Mouse (Mus musculus) retina, postnatal 7 days (tissue): ENCODE data around the gene Gm17617.
"Not testable (repeated sequence)": the region's sequence is repeated elsewhere in the genome, so short reads cannot be mapped to it uniquely, and the experiment has no call there.

Source experiments
- DNase-seq: peaks from one replicate; pipeline ENCODE4 v3.0.0-alpha.2; 2012; ENCODE audit warnings: low read depth, low spot score

The Gm17617 gene

DNA sequence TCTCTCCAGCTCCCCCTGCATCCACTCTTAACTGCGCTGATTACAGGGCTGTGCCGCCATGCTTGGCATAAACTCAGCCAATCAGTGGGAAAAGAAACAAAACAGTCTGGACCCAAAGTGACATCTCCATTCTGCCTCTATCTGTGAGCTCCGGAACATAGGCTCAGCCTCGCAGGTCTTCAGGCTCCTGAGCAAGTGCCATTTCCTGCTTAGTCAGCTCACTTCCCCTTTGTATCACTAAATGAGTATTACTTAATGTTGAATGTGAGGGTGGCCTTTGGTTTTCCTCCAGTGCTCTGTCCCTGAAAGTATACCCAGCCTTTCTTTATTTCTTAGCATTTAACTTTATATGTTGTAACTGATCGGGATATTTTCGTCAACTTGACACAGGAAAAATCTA, 8.4 kb downstream of the Gm17617 start:
- no peak for DNase-seq

DNA sequence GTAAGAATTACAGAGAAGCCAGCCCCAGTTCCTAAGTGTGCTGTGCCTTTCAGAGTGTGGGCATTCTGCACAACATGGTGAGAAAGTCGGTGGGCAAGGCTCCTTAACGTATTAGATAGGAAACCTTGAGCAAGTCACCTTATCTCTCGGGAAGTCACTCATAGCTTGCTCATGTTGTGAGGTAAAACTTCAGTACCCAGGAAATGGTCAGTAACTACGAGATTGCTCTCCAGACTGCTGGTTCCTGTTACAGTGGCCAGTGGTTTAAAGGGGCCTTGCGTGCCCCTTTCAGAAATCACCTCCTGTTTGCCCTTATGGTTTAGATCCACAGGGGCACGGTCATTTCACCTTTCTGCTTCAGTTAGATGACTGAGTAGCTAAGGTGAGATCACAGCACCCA, 19.0 kb downstream of the Gm17617 start:
- DNase-seq = no peak

DNA sequence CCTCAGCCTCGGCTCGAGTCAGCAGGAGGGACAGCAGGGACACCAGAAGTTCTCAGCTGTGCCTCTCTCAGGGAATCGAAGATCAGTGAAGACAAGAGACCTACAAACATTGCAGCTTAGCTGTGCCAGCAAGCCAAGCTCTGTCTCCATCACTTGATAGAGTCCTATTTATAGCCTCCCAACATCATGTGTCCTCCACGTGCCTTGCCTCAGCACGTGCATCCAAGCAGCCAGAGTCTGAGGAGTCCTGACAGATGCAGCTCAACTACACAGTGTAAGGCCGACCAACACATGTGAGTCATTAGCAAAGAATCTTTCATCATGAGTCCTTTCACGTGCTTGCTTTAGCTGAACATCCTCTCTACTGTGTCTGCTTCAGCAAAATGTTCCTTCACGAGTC, 25.7 kb downstream of the Gm17617 start:
- DNase-seq = no peak

DNA sequence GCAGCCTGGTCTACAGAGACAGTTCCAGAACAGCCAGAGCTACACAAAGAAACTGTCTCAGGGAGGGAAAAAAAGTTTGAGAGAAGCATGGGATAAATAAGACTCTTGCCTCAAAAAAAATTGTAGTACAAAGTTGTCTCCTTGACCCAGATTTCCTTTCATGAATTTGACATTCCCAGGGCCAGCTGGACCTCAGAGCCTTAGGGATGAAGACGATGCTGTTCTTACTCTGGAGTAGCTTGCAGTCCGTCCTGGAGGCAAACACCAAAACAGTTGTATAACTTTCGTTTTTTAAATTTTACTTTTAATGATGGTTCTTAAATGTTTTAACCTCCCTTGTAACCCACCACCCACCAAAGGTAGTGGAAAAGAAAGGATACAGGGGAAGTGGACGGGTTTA, 26.2 kb downstream of the Gm17617 start:
- no peak for DNase-seq

DNA sequence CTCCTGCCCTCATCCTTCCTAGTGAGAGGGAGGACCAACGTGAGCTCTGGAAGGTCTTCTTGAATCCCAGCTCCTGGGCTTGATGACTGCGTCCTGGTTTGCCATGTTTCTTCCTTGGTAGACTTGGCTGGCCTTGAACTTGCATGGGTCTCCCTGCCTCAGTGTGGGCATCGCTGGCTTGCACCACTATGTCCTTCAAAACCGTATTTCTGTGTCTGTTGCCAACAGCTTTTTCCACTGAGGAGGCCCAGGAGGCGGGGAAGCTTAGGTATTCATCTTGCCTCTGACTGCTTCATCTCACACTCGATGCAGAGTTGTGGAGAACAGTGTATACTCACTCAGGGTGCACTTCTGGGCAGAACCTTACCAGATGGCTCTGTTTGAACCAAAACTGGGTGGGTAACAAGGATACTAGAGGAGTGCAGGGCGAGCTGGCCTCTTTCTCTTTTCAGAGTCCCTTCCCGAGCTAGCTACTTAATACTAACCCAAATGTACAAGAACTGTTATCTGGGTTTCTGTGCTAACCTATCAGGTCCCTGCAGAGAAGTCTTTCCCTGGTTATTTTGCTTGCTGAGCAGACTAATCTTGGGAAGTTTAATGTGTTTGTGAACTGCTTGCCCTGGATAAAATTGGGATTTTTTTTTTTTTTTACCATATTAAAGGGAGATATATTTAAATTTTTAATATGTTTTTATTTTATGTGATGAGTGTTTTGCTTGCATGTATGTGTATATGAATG, 27.2 kb downstream of the Gm17617 start:
- DNase-seq = no peak

DNA sequence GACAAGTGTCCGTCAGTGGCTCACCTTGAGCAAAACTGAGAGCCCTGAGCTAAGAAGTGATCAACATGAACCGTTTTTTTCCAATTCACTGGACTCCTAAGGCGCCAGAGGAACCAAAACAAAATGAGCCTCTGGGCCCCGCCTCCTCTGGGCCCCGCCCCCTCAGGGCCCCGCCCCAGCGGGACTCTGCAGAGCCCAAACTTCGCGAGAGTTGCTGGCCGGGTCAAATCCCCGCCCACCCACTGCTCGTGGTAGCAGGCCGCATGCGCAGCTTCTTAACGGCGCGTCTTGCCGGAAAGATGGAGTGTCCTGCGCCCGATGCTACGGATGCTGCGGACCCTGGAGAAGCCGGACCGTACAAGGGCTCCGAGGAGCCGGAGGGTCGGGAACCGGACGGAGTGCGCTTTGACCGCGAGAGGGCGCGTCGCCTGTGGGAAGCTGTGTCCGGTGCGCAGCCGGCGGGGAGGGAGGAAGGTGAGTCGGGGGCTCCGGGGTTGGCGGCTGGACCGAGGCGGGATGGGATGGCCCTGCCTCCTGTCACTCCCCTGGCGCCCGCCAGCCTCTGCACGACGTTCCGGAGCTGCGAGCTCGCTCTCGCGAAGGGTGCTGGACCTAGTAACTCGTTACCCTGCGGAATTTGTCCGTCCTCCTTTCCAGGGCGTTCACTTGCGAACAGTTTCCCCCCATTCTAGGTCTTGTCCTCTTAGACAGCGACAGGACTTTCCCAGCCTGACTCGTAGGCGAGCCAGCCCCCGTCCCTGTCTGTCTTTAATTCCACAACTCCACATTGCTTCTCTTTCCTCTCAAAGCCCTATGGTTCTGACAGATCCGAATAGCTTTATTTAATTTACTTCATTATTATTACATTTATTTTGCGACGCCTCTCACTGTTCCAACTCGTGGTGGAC, 28.0 kb downstream of the Gm17617 start, which contains the start of gene Zfp346:
TSS of gene Zfp346 (plus strand) at position 267 of the 908 bp plus-strand sequence.
- peak; percentile 94 for DNase-seq

DNA sequence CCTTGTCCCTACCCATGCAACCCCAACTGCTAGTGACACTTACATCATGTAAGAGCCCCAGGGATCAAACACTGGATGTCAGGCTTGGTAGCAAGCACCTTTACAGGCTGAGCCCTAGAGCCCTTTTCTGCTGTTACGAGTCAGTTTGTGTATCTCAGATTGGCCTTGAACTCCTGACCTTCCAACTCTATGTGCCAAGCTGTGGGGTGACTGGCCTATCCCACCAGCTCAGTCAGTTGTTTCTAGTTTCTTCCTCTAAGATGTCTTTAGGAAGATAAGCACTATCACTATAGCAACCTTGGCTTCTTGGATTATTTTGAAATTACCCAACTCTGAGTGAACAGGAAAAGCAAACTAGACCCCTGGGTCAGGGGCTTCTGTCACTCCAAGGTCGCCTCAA, 30.0 kb downstream of the Gm17617 start:
- no peak for DNase-seq

DNA sequence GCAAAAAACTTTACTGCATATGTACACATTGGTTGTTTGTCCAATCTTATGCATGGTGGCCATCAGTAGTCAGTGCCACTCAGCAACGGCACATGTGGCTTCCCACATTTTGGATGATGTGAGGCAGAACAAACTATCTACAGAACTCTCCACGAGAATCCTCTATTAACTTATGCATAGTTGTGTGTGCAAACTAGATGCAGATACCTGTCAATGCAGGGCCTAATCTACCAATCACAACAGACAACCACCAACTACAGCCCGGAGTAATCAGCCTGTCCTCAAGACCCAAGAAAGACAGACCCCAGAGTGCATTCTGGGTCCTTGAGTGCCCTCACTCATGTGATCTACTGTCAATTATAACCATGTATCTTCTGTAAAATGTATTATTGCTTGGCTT, 31.0 kb downstream of the Gm17617 start:
- DNase-seq = no peak

DNA sequence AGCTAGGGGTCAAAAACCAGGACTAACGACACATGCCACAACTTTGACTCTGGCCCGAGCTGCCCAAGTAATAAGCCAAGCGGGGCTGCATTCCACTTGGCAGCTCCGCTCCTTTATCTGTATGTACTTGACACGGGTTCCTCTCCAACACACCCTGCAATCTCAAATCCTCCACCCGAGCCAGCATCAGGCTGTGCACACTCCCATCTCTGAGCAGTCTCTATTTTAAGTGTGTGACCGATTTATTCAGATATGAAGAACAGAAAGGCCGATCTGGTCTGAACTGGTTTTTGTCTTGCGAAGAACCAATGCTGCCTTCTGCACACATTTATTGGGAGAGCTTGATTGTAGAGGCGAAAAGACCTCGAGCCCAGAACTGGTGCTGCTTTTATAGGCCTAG, 31.7 kb downstream of the Gm17617 start:
- no peak for DNase-seq

DNA sequence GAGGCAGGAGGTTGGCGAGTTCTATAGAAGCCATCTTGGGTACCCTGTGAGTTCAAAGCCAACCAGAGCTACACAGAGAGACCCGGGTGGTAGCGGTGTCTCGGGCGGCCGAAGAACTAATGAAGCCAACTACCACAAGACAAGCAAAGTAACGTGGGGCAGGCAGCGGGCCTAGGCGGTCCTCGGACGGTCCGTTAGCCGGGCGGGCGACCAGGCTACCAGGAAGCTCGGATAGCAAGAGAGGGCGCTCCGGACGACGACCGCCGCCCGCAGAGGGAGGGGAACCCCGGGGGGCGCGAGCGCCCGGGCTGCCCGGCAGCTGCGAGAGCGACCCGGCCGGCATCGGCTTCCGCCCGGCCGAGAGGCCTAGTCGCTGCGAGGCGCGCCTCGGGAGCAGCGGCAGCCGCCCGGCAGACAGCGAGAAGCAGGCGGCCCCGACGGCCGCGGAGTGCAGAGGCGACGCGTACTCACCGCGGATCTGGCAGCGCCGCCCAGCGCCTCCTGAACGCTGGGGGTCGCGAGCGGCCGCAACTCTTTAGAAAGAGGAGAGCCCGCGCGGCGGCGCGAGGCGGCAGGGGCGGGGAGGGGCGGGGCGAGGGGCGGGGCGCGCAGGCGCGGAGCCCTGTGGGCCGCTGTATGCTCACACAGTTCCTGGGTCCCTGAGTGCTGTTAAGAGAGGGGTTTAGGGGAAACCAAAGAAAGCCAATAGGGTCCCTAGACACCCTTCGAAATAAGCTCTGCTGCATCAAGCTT, 33.4 kb downstream of the Gm17617 start, which contains the start of gene Uimc1:
TSS of gene Uimc1 (minus strand) at position 575 of the 753 bp plus-strand sequence.
- DNase-seq = peak; percentile 84

DNA sequence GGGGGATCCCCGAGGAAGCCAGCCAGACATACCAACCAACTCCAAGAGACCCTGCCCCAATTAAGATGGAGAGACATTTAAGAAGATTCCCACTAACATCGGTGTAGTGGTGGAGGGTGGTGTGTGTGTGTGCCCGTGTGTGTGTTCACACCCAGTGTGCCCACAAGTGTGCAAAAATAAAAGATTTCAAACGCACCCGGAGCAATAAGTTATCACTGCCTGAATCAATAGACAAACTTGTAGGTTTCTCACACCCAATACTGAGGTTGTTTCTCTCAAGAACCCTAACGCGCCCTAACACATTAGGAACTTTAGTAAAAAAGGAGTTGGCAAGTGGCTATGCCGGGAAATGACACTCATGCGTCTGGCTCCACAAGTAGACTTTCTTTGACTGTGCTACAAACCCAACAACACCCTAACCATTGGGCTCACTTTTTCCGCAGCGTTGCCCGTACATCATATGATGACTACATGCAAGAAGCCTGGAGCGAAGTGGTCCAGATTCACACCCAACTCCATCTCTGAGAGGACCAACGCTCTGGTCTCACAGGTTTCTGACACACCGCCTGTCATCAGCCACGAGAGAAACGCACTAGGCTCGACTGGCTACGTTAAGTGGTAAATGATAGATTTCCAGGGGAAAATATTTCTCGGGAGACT, 34.2 kb downstream of the Gm17617 start:
- no peak for DNase-seq

DNA sequence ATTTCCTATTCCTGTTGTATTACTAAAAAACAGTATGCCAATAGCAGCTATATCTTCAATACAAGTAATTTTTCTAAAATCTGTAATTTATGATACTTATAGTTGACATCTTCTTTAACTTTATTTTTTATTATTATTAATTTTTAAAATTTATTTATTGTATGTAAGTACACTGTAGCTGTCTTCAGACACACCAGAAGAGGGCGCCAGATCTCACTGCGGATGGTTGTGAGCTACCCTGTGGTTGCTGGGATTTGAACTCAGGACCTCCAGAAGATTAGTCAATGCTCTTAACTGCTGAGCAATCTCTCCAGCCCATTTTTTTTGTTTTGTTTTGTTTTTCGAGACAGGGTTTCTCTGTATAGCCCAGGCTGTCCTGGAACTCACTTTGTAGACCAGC, 35.5 kb downstream of the Gm17617 start:
- not testable (repeated sequence) for DNase-seq

DNA sequence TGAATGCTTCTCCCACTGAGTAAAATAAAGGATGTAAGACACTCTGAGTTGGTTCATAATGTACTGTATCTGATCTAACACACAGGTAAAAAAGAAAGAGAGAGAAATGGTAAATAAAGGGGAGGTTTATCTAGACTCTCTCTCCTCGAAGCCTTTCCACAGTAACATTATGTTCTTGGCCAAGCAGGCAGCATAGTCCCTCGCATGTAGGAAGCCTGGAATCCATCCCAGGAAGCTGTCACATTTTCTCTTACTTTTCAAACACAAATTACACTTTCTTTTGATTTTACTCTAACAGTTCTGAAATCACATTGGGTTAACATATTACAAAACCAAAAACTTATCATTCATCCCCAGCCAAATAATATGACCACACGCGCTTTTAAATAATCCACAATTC, 40.8 kb downstream of the Gm17617 start:
- no peak for DNase-seq
